Mouse (Mus musculus): ENCODE measurements around the gene Mef2d. TPM values are rescaled to one million over a fixed set of nuclear protein-coding genes. Genes with fewer than 3 reads are reported as not detected.

Gene Mef2d
- total RNA-seq, 2 experiments from 2014 or later = 194 to 205 TPM

Small RNA genes lying within 50 kb of the gene (microRNA-seq; reads per million reads assigned to microRNA genes)
- gene Gm25641 (0 reads per million in 2 experiments), gene Mir3093 (40.2 to 42.1 reads per million in 2 experiments), gene Mir9-1 (0 reads per million in 2 experiments)

Other genes with a start within 250 kb of the Mef2d start
- gene Hdgf, start 236.1 kb upstream of the Mef2d start, total RNA-seq (2021) = 100 to 1,000 TPM; 144 to 153 TPM
- gene Mrpl24, start 222.9 kb upstream of the Mef2d start, total RNA-seq (2021) = 10 to 100 TPM; 52.3 to 55.2 TPM
- 10 to 100 TPM; 13.9 to 15.1 TPM for gene Isg20l2, start 212.1 kb upstream of the Mef2d start, total RNA-seq (2021)
- 10 to 100 TPM; 22.3 to 22.8 TPM for gene Rrnad1, start 211.7 kb upstream of the Mef2d start, total RNA-seq (2021)
- gene Crabp2, start 193.7 kb upstream of the Mef2d start, total RNA-seq (2021) = 1 to 10 TPM; 1.4 to 2.6 TPM
- gene Nes, start 171.3 kb upstream of the Mef2d start, total RNA-seq (2021) = 1 to 10 TPM; 3.6 to 4.7 TPM
- gene Bcan, start 142.1 kb upstream of the Mef2d start, total RNA-seq (2021) = 100 to 1,000 TPM; 281 to 298 TPM
- gene Hapln2, start 114.8 kb upstream of the Mef2d start, total RNA-seq (2021) = 10 to 100 TPM; 33.0 to 33.4 TPM
- gene Gpatch4, start 99.3 kb upstream of the Mef2d start, total RNA-seq (2021) = 10 to 100 TPM; 16.3 to 16.5 TPM
- gene Naxe, start 83.9 kb upstream of the Mef2d start, total RNA-seq (2021) = 10 to 100 TPM; 81.9 to 82.9 TPM
- not detected for gene Ttc24, start 64.1 kb upstream of the Mef2d start, total RNA-seq (2021)
- gene Iqgap3, start 60.4 kb upstream of the Mef2d start, total RNA-seq (2021) = under 1 TPM; 0.13 to 0.22 TPM
- not detected for gene Rhbg, start 112.3 kb downstream of the Mef2d start, total RNA-seq (2021)
- gene Gm38392, start 144.8 kb downstream of the Mef2d start, total RNA-seq (2021) = under 1 TPM; 0.52 to 0.71 TPM
- 1 to 10 TPM; 2.7 to 3.9 TPM for gene Tsacc, start 154.6 kb downstream of the Mef2d start, total RNA-seq (2021)
- 100 to 1,000 TPM; 186 to 189 TPM for gene Cct3, start 154.7 kb downstream of the Mef2d start, total RNA-seq (2021)
- gene Glmp, start 182.7 kb downstream of the Mef2d start, total RNA-seq (2021) = 10 to 100 TPM; 89.8 to 94.5 TPM
- gene Tmem79, start 193.8 kb downstream of the Mef2d start, total RNA-seq (2021) = 1 to 10 TPM; 1.5 to 2.3 TPM
- 10 to 100 TPM; 64.5 to 65.7 TPM for gene Smg5, start 193.9 kb downstream of the Mef2d start, total RNA-seq (2021)
- gene Paqr6, start 222.2 kb downstream of the Mef2d start, total RNA-seq (2021) = 10 to 100 TPM; 14.0 to 16.6 TPM
- gene Bglap3, start 230.4 kb downstream of the Mef2d start, total RNA-seq (2021) = under 1 TPM; 0.23 to 0.97 TPM
- not detected for gene Bglap2, start 236.3 kb downstream of the Mef2d start, total RNA-seq (2021)
- not detected for gene Bglap, start 242.1 kb downstream of the Mef2d start, total RNA-seq (2021)

Data from layer of hippocampus, adult 18-20 months (tissue).